Mouse (Mus musculus) liver, embryonic 11.5 days (tissue): ENCODE measurements at regions not wholly inside any gene's neighbourhood (a gene's known extent, or its start where the extent isn't known, plus 50 kb on each side); places are given as distances from the start of the nearest gene placed in this dataset.

ENCODE experiments used
- ATAC-seq: fragments of 200-750 bp; cut with Nextera tagmentation; replicated peaks from 2 replicates; pipeline ENCODE4 v1.8.0; 2017; ENCODE audit warnings: moderate number of reproducible peaks, mild to moderate bottlenecking, moderate TSS enrichment, moderate library complexity; ENCODE audit not compliant: low FRiP score
- DNase-seq: peaks from one replicate; pipeline ENCODE4 v3.0.0-alpha.2; 2017; ENCODE audit warnings: low spot score
- H3K27ac ChIP-seq: fragments of 300-500 bp; sonication (generic); 2 replicates; pipeline ENCODE4 v1.5.1; 2014; ENCODE audit warnings: mild to moderate bottlenecking, low read depth, low read length, control low read depth
- H3K27me3 ChIP-seq: fragments of 300-500 bp; sonication (generic); replicated peaks from 2 replicates; pipeline ENCODE4 v1.6.1; 2014; ENCODE audit warnings: low read length, mixed read lengths; ENCODE audit not compliant: control insufficient read depth, insufficient read depth
- H3K36me3 ChIP-seq: fragments of 300-500 bp; sonication (generic); 2 replicates; pipeline ENCODE4 v1.6.1; 2014; ENCODE audit warnings: mild to moderate bottlenecking, low read length, moderate library complexity, mixed read lengths; ENCODE audit not compliant: control insufficient read depth, insufficient read depth
- H3K4me1 ChIP-seq: fragments of 300-500 bp; sonication (generic); replicated peaks from 2 replicates; pipeline ENCODE4 v1.6.1; 2014; ENCODE audit warnings: low read length, mixed read lengths; ENCODE audit not compliant: control insufficient read depth, insufficient read depth
- H3K4me2 ChIP-seq: fragments of 300-500 bp; sonication (generic); 2 replicates; pipeline ENCODE4 v1.6.1; 2014; ENCODE audit warnings: mild to moderate bottlenecking, control low read depth, moderate library complexity
- H3K4me3 ChIP-seq: fragments of 300-500 bp; sonication (generic); 2 replicates; pipeline ENCODE4 v1.5.1; 2014; ENCODE audit warnings: low read depth, low read length, control low read depth
- H3K9ac ChIP-seq: fragments of 300-500 bp; sonication (generic); 2 replicates; pipeline ENCODE4 v1.6.1; 2014; ENCODE audit warnings: low read depth, low read length, control low read depth
- H3K9me3 ChIP-seq: fragments of 300-500 bp; sonication (generic); 2 replicates; pipeline ENCODE4 v1.6.1; 2016; ENCODE audit warnings: low read length, inconsistent platforms, mixed read lengths; ENCODE audit not compliant: control insufficient read depth
- WGBS: fragments of 180-500 bp; shearing (Covaris S2); extraction: QIAGEN DNeasy Blood & Tissue Kit; methylation state at CpG from one replicate; pipeline ENCODE4 v1.1.7; 2014; 5-methylcytosine and 5-hydroxymethylcytosine counted together

DNA sequence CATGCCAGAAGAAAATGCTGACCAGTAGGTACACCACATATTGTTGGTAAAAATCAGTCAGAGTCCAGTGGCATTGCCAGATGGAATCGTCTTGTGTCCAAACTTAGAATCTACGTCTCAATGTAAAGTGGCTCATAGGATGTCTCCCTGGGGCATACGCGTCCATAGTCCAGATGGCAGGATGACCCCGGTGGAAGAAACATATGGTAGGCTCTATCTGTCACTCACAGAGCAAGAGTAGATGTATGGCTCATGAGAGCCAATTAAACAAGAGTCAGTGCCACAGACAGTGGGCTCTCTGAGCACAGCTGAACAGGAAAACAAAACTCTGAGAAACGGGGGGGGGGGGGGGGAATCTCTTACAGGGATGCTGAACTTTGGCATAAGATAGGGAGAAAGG lies 187.3 kb downstream of the Enc1 start:
- WGBS: 67% methylated on average over 6 of the region's 6 CpGs
- DNase-seq: no peak

DNA sequence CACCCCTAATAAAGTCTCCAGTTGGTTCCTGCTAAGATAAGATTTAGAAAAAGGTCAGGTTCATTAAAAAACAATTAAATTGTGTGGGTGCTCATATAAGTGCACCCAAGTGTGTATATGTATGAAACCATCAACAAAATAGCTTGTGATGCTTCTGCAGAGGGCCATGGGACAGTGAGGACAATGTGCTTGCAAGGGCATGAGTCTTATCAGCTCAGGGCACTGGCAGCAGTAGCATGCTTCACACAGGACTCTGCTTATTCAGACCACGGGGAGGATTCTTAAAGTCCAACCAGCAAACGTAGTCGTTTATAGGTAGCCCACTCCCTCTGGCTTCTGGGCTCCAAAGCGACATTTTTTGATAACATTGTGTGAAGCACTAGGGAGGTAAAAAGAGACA lies 186.6 kb downstream of the Enc1 start:
- 42% methylated on average over 4 of the region's 4 CpGs for WGBS
- no peak for ATAC-seq
- Histone ChIP-seq H3K36me3 (no peaks in the 10 kb centered on the region), H3K27me3 (no peaks in the 10 kb centered on the region; the same call in 1 of the 2 replicates), H3K4me3 (no peak overlapping the region), H3K4me1 (no peaks in the 10 kb centered on the region), H3K27ac (no peak overlapping the region), H3K9me3 (no peaks in the 10 kb centered on the region), H3K4me2 (no peak overlapping the region), H3K9ac (no peak overlapping the region)
- DNase-seq: no peak

More for the DNA sequence above, 187.3 kb downstream of the Enc1 start:
- no peaks in the 10 kb centered on the region; the same call in 1 of the 2 replicates for H3K27me3 ChIP-seq
- H3K36me3 ChIP-seq: no peaks in the 10 kb centered on the region
- H3K9me3 ChIP-seq: no peaks in the 10 kb centered on the region
- ATAC-seq: no peak
- no peaks in the 10 kb centered on the region for H3K4me1 ChIP-seq
- H3K4me3 ChIP-seq: no peak overlapping the region
- no peak overlapping the region for H3K9ac ChIP-seq
- no peak overlapping the region for H3K27ac ChIP-seq
- H3K4me2 ChIP-seq: no peak overlapping the region

DNA sequence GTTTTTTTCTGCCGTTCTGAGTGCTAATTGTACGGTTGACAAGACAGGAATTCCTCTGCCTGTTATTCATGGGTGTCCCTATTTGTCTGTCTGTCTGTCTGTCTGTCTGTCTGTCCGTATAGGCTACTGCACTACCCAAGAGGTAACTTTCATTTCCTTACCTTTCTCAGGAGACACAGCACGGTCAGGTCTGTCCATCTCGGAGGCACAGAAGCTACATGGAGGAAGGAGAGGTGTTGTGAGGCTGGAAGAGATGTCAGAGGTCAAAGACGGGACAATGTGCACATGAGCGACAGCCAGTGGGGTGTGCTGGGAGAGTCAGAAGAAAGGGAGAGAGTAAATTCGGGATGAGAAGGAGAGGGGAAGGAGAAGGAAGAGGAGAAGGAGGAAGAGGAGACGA lies 184.8 kb downstream of the Enc1 start:
- Histone ChIP-seq H3K36me3 (no peaks in the 10 kb centered on the region), H3K4me3 (no peak overlapping the region), H3K27me3 (no peaks in the 10 kb centered on the region), H3K4me2 (no peak overlapping the region), H3K27ac (no peak overlapping the region), H3K9ac (no peak overlapping the region), H3K9me3 (no peaks in the 10 kb centered on the region), H3K4me1 (no peaks in the 10 kb centered on the region)
- DNase-seq (no peak), ATAC-seq (no peak)
- 77% methylated on average over 9 of the region's 9 CpGs for WGBS

DNA sequence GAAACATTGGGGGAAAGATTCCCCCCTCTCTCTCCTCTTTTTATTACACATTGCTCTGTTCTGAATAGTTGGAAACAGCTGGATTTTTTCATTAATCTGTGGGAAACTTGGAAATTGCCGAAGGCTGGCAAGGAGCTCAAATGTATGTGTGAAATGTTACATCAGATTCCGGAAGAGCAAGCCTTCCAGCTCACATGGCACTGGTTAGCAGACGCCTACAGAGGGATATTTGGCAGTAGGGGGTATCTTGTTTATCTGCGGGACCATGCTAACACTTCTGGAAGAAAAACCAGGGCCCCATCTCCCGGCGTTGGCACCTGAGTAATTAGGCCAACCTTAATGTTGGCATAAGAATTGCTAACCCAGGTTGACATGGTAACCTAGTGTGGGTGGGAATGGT lies 183.0 kb downstream of the Enc1 start:
- no peaks in the 10 kb centered on the region for H3K36me3 ChIP-seq
- no peaks in the 10 kb centered on the region for H3K9me3 ChIP-seq
- H3K4me1 ChIP-seq: no peaks in the 10 kb centered on the region
- DNase-seq (no peak), ATAC-seq (no peak)
- no peak overlapping the region for H3K4me3 ChIP-seq
- H3K27me3 ChIP-seq: no peaks in the 10 kb centered on the region
- no peak overlapping the region for H3K27ac ChIP-seq
- H3K4me2 ChIP-seq: no peak overlapping the region
- no peak overlapping the region for H3K9ac ChIP-seq
- WGBS: 71% methylated on average over 6 of the region's 6 CpGs

DNA sequence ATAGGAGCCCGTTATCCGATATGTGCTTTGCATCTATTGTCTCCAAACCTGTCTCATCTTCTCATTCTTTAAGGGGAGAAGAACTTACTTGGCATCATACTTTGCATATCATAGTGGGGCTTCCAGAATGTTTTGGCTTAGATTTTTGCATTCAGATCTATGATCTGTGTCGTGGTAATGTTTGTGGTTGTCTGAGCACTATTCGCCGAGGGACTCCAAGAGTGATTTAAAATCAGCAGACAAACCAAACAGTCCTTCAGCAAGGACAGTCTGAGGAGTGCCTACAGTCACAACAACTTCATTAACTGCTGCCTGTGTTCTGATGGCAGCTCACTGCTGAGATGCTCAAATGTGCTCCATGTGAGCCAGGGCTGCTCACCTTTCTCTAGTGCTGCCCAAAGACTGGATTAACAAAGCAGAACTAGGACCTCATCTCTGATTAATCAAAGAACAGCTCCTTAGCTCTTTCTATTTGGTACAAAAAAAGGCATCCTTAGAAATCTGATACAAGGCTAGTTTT lies 182.5 kb downstream of the Enc1 start:
- Histone ChIP-seq H3K27ac (no peak overlapping the region), H3K4me3 (no peak overlapping the region), H3K4me1 (no peaks in the 10 kb centered on the region), H3K4me2 (no peak overlapping the region), H3K9ac (no peak overlapping the region), H3K27me3 (no peaks in the 10 kb centered on the region), H3K36me3 (no peaks in the 10 kb centered on the region), H3K9me3 (no peaks in the 10 kb centered on the region)
- ATAC-seq (no peak), DNase-seq (no peak)
- WGBS: 75% methylated on average over 5 of the region's 5 CpGs

DNA sequence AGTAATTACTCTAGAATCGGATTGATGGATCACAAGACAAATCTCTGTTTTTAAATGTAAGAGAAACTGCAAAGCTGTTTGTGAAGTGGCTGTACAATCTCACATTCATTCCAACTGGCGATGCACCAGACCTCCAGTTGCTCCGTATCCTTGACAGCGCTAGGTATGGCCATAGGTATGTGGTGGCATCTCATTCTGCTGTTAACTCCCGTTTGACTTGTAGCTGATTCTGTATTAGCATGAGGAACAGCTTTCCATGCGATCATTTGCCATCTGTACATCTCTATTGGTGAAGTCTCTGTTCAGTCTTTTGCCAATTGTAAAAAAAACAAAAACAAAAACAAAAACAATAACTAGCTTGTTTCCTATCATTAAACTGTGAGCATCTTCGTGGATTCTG lies 182.0 kb downstream of the Enc1 start:
- no peaks in the 10 kb centered on the region for H3K27me3 ChIP-seq
- DNase-seq: no peak
- H3K9me3 ChIP-seq: no peaks in the 10 kb centered on the region
- WGBS: 83% methylated on average over 7 of the region's 7 CpGs
- H3K4me1 ChIP-seq: no peaks in the 10 kb centered on the region
- no peak overlapping the region for H3K27ac ChIP-seq
- H3K4me3 ChIP-seq: no peak overlapping the region
- no peak for ATAC-seq
- H3K4me2 ChIP-seq: no peak overlapping the region
- no peak overlapping the region for H3K9ac ChIP-seq
- H3K36me3 ChIP-seq: no peaks in the 10 kb centered on the region

DNA sequence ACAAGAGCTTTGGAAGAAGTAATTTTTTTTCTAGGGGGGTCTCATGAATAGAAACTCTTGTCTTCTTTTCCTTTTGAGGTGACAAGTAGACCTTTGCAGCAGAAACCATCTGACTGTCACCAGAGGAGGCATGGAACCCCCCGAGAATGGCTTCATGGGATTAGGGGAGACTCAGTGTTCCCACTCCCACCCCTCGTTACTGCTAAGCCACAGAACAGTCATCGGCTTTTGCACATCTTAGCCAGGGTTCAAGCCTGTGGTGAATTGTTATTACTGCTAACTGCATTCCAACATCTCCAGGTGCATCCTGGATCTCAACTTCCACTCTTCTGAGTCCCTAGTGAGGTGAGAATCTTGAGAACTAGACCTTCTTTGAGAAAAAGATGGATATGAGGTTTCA lies 180.9 kb downstream of the Enc1 start:
- no peak overlapping the region for H3K4me3 ChIP-seq
- H3K9me3 ChIP-seq: no peaks in the 10 kb centered on the region
- WGBS: 73% methylated on average over 3 of the region's 3 CpGs
- no peak overlapping the region for H3K4me2 ChIP-seq
- H3K4me1 ChIP-seq: no peaks in the 10 kb centered on the region
- H3K36me3 ChIP-seq: no peaks in the 10 kb centered on the region
- H3K9ac ChIP-seq: no peak overlapping the region
- H3K27ac ChIP-seq: no peak overlapping the region
- DNase-seq (no peak), ATAC-seq (no peak)
- no peaks in the 10 kb centered on the region for H3K27me3 ChIP-seq

DNA sequence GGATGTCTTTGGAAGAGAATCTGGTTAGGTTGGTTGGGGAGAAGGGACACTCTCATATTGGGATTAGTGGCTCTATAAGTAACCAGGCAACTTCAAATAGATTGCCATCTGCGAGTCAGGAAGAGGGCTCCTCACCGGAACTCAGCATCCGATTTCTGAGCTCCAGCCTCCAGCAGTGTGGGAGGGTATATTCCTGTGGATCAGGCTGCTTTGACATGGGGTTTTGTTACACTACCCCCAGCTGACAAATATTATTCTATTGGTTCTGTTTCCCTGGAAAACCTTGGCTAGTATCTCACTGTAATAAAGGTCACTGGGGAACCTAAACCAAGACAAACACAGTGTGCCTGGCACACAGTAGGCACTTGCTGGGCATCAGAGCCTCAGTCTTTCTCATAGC lies 179.9 kb downstream of the Enc1 start:
- ATAC-seq (no peak), DNase-seq (no peak)
- Histone ChIP-seq H3K9ac (no peak overlapping the region), H3K4me3 (no peak overlapping the region), H3K27me3 (no peaks in the 10 kb centered on the region), H3K9me3 (no peaks in the 10 kb centered on the region), H3K36me3 (no peaks in the 10 kb centered on the region), H3K4me1 (no peaks in the 10 kb centered on the region), H3K4me2 (no peak overlapping the region), H3K27ac (no peak overlapping the region)
- WGBS: 57% methylated on average over 3 of the region's 3 CpGs

DNA sequence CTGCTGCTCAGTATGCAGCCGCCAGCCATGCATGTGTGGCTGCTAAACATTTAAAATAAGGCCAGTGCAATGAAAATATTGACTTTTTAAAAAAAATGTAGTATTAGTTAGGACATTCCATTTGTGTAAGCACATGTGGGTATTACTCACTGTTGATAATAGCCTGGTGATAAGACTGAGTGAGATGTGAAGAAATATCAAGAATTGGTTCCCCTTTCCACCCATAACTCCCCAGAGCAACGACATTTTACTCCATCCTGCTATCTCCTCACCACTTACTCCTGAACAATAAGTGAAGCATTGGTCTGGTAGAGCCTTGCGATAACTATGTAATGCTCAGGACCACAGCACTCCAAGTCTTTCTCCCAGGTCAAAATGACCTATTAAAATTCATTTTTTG lies 178.2 kb downstream of the Enc1 start:
- Histone ChIP-seq H3K27ac (no peak overlapping the region), H3K9ac (no peak overlapping the region), H3K27me3 (no peaks in the 10 kb centered on the region), H3K4me1 (no peaks in the 10 kb centered on the region), H3K36me3 (no peaks in the 10 kb centered on the region), H3K4me2 (no peak overlapping the region), H3K4me3 (no peak overlapping the region), H3K9me3 (no peaks in the 10 kb centered on the region)
- ATAC-seq (no peak), DNase-seq (no peak)
- 63% methylated on average over 3 of the region's 3 CpGs for WGBS
